Mouse (Mus musculus) heart, adult 18-20 months (tissue): Measurements from ENCODE around the gene Adcy9. TPM values are rescaled to one million over a fixed set of nuclear protein-coding genes. Genes with fewer than 3 reads are reported as not detected.

Experiments
- DNase-seq, 2 experiments: peaks; one replicate each; pipeline ENCODE4 v3.0.0; 2021 to 2022; ENCODE audit warnings: mixed read lengths in 1 of 2
- total RNA-seq, 2 experiments: library from RNA; stranded (reverse); gene quantifications; 2 replicates each; pipeline ENCODE4 v1.2.3; 2021

The Adcy9 gene
- total RNA-seq, 2 experiments from 2014 or later, result 21.8 to 22.3 TPM

DNA sequence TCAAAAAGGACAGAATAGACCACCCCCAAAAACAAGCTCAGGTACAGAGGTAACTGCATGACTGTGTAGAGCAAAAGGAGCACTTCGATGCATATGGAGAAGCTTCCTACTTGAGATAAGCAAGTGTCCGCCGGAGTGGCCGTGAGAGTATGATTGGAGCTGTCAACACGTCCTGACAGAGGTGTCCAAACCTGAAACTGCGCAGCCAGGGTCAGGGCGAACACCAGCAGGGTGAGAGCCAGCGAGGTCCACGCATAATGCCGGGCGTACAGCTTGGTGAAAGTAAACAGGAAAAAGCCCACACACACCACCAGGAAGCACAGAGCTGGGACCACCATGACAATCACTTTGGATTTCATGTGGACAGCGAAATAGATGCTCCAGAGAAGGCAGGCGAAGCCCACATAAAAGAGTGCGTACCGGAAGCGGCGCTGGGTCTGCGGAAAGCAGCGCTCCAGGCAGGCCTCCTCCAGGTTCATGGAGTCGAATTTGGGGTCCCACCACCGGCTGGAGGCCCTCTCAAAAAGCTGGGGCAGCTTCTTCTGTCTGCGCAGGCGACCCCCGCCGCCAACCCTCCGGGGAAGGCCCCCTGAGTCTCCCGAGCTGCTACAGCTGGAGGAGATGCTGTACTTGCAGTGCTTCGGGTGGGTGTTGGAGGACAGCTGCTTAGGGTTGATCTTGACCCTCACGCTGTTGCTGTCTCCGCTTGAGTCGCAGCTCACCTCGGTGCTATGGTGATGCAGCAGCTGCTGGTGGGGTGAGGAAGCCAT lies 1.3 kb downstream of the Adcy9 start:
- peak; percentile 49 to 62 for DNase-seq

DNA sequence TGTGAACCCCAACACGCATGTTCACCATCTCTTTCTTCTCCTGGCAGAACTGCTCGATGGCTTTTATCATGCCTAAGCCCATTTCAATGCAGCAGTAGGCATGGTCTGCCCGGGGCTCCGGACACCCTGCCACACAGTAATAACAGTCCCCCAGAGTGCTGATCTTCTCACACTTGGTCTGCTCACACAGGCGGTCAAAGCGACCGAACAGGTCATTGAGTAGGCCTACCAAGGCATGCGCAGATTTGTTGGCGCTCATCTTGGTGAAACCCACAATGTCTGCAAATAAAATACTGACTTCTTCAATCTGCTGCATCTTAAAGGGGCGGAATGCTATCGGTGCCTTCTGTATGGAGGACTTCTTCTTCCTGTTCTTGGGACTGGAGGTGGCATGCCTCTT lies 2.2 kb downstream of the Adcy9 start:
- DNase-seq, result peak in 1 of 2 experiments; percentile 29

DNA sequence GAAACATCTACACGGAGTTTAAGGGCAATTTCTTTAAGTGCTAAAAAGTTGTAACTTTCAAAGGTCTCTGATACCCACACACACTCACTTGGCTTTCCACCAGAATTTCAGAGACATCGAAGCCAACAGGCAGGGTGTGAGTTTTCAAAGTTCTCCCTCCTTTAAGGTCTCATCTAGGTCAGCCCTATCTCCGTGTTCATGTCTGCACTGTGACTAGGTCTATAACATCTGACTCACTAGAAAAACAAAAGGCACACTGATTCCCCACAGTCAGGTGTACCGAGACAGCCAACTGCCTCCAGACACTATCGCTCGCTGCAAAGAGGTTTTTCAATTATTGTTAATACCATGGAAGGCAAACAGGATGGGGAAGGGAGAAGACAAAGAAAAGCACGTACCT lies 2.8 kb downstream of the Adcy9 start:
- DNase-seq, result no peak

DNA sequence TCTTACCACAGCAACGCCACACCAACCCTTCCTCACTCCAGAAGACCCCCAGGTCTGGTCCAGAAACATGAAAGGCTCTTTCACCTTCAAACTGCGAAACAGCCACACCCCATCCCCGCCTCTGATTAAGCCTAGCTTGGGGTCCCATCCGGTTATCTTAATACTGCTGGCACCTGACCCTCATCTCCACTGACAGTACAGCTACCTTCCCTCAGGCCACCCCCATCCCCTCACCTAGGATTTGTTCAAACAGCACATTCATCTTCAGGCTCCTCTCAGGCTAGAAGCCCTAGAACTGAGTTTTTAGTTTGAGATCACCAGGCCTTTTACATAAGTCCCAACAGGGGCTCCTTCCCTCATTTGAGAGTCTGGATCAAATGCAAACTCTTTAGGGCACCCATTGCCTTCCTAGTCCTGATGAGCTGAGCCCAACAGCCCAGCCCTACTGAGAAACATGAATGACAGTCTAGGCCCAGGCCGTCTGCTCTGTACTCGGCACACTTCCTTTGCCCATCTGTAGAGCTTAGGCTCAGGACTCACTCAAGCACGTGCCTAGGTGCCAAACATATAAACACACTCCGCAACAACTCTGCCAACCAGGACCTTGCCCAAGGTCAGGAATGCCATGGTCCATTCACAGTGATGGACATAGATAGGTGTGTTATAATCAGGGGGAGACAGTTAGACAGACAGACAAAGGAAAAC lies 5.3 kb downstream of the Adcy9 start:
- peak in 1 of 2 experiments; percentile 37 for DNase-seq

DNA sequence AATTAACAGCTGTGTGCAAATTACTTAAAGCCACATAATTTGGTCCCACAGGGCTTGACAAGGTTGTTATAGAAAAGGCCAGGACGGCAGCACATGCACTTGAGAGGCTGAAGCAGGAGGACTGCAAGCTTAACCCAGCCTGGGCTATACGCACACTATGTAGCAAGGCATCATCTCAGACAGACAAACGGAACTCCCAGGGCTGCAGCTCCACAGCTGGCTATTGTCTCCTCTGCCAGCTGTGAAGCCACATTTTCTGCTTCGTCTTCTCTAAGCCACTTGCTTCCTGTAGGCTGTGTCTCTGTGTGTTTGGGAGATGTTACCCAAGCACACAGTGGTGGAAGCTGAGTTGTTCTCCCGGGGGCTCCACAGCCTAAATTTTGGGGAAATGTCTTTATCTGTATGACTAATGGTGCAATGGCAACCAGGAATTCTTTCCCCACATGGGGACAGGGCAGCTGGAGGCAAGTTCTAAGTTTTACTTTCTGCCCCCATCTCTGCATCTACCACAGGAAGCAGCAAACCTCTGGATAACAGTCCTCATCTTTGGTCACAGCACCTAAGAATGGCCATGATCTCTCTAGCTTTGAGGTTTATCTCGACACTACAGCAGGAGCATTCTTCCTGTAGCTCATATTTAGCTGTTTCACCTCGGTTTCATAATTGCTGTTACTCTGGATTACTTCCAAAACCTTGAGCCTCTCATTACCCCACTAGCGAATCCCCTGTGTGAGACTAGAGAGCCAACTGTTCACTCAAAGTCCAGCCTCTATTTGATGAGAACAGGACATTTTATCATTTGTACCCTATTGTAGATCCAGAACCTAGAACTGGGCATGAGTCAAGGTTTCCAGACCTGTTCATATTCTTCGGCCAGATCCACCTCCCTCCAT lies 6.1 kb downstream of the Adcy9 start:
- no peak for DNase-seq

DNA sequence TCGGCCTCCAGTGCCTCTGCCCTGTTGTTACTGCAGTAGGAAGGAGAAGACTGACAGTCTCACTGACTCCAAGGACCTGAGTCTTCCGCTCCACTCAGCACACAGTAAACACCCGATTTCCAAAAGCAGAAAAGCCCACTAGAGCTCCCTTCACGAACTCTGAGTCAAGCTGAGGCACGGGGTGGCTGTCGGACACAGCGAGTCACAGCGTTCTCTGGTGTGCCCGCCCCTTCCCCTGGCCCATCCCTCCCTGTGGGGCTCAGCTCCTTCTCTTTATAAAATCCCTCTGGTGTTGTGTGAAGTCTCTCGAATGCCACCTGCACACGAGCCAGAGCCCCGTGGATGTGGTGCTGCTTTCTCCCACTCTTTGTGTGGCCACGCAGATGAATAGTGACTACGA lies 7.0 kb downstream of the Adcy9 start:
- no peak for DNase-seq

DNA sequence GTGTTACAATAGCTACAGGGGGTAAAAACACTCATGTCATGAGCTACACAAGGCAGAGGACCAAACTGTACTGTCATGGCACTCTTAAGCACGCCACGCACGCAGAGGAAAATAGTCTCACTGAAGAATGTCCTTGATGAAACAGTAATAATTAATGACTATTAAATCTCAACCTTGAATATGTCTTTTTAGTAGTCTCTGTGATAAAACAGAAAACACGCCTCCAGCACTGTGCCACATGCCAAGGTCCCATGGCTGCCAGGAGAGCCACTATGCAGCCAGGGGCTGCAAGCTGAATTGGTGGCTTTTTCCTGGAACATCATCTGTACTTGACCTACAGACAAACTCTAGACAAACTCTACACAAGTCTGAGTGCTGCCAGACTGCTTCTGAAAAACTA lies 8.0 kb downstream of the Adcy9 start:
- no peak for DNase-seq

DNA sequence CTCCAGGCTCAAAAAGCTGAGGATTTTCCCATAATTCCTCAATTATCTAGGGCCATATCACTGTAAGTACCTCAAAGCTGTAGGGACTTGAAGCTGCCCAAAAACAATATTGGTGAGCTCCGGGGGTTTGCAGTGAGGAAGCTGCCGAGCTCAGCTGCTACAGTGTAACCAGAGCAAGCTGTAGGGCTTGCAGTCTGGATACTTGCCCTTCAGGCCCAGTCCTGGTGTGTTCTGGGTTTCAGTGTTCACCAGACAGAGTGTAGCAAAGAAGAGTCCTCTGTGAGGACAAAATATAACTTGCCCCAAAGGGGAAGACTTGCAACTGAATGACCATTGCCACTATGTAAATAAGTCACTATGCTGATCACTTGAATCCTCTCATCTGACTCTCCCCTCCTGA lies 9.0 kb downstream of the Adcy9 start:
- no peak for DNase-seq

DNA sequence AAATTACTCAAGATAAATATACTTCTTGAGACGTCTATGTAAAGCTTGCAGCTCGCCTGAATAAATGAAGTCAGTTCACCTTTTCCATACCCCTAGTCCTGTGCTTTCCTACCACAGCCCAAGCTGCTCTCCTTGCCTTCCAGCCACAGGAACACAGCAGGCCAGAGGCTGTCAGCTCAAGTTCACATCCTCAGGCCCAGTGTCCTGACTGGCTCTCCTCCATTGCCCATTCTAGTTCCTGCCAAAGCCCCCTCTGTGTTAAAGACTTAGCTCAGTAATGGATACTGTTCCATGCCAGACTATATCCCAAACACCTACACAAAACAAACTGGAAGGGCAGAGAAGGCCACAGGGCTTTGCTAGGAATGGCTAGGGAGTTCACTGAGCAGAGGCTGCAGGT lies 12.8 kb downstream of the Adcy9 start:
- DNase-seq, result no peak

DNA sequence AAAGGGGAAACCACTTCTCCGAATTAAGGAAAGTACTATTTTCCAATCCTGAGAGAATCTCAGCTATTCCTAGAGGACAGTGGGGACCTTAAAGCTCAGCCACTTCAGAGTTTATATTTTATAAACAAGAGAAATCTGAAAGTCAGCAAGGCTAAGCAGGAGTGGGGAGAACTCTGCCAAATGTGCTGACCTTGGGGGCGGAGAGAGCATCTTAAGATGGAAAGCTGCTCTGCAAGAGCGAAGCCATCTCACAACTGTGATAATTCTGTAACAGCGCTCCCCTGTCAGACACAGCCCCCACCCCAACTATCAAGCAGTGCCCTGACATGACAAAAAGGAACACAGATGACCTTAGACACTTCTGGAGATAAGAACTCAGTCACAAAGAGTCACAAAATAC lies 13.6 kb downstream of the Adcy9 start:
- no peak for DNase-seq

DNA sequence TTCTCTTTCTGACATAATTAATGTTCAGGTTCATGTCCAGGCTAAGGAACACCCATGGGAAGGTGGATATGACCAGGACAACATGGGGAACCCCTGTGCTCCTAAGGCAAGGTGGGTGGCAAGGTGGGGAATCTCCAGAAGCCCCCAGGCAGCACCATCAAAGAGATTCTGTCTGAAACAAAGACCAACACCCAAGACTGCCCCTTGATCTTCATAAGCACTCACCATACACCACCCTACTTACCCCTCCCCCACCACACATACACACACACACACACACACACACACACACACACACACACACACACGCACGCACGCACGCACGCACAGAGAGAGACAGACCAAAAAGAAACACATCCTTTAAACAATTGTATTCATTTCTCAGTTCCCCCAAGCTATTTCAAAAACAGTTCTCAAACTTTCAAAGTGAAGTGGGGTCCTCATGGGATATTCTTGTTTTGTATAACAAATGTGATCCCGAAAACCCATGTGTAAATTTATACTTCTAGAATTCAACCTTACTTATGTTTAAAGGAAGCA lies 14.2 kb downstream of the Adcy9 start:
- DNase-seq, result no peak

DNA sequence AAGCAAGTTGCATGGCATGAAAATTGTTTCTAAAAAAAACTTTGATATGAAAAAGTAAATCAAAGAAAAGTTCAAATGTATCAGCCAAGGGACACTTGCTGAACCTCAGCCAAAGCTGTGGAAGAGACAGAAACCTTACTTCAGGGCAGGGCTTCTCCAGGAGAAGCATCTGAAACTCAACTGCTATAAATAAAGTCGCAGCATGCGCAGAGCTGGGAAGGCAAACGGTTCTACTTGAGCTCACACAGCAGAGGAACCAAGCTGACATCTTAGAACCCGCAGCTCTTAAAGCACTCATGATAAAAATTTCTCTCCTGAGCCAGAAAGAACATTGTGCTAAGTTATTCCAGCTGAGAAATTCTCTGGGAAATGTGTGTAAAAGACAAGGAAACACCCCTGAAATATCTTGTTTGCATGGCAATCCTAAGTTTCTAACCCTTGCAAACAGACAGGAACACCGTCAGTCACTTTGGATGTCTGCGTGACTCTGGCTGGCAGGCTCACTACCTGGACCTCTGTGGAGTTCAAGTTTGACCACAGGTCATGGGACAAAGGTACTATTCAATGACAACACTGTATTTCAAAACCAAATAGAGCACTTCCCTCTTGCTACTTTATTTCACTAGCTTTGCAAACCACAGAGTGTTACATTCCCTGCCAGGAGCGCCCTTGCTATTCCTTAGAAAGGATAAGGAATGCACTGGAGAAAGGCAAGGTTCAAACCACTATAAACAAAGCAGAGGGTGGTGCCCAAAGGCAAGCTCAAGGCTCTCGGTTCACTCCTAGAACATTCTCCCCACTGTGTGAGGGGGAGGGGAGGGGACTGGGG lies 15.2 kb downstream of the Adcy9 start:
- peak; percentile 37 to 51 for DNase-seq

DNA sequence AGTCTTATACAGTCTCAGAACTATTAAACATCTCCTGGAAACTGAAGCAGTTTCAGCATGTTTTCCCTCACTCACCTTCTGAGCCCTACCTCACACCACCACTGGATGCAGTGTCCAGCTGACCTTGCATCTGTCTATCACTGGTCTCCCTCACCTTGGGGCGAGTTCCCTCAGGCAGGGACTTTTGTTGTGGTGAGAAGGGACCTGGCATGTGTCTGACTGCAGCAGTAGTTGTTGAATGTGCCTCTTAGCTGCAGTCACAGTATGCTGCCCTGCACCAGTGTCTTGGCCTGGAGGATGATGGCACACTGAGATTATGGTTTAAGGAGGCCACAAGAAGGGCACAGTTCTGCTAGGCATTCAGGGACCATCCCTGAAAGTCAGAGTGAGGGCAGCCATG lies 19.2 kb downstream of the Adcy9 start:
- DNase-seq, result no peak

DNA sequence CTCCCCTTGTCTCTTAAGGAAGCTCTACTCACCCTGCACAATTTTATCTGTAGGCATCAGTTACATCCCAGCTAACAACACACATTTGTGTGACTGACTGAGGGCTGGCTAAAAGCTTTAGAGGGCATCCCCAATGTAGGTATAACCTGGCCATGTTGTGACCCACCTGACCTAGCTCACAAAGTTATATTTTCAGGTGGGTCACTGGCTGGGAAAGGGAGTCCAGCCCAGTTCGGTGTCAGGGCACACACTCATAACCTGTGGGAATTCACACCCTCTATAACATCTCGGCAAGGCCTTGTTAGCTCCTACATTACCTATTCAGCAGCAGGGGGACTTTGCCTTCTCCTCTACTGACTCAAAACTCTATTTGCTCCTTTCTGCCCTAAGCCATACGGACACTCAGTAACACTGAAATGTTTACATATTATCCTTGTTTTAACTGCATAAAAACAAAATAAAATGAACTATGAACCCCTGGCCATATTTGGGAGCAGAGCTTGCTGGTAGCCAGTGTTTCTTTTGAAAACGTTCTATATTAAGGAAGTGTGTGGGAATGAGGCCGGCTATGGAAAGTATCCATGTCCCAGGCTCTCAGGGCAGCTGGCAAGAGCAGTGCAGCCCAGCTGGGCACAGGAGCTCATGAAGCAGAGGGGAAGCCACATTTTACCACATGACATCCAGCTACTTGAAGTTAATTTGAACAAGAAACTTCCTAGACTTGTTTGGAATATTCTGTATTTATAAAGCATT lies 20.7 kb downstream of the Adcy9 start:
- peak; percentile 64 to 77 for DNase-seq

DNA sequence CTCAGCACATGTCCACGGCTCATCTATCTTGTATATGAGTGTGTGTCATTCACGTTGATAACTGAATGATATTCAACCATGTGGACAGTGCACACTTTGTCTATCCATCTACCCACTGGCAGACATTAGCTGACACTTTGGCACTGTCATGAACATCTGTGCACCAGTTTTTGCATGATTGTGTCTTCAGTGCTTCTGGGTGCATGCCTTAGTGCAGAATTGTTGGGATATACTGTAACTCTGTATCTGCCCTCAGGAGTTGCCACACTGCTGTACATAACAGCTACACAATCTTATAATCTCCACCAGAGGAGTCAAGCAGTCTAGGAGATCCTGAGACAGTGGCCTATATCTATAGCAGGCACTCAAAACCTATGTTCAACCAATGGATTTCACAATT lies 21.5 kb downstream of the Adcy9 start:
- DNase-seq, result no peak

DNA sequence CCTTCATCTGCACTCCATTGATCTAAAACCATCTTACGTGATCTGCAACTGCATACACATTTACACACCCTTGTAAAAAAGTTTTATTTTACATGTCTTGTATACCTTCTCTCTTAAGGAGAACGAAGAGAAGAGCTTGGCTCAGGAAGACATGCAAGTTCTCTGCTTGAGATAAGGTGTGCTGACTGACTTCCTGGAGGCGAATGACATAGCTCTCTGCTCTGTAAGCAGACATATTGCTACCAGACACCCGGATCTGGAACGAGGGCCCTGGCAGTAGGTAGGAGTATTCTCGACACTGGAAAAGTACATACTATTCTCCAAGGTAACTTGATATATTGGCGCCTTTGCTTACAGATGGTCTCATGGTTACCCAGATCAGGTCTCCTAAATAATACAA lies 22.7 kb downstream of the Adcy9 start:
- no peak for DNase-seq

DNA sequence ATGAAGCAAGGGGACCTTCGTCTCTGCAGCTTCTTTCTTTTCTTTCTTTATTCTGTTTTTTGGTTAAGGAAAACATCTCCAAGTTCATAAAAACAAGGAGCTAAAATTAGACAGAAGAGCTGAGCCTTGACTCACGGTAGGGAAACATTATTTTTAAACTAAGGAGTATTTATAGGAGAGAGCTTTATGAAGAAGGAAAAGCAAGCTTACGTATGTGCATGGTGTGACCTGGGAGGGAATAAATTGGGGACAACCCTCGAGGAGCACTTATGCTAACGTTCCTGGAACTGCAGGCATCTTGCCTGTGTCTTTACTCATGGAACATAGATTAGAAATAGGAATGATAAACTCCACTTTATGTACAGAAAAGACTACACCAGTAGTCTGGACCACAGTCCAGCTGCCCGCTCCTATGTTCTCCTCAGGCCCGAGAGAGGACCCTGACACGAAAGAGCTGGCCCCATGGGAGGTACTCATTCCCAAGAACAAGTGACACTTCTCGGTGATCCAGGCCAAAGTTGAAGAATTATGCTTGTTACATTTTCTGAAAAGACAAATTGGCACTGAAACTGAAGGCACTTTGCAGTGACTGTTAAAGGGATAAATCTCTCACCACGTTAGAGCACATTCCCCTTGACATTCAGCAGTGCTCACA lies 24.5 kb downstream of the Adcy9 start:
- no peak for DNase-seq

DNA sequence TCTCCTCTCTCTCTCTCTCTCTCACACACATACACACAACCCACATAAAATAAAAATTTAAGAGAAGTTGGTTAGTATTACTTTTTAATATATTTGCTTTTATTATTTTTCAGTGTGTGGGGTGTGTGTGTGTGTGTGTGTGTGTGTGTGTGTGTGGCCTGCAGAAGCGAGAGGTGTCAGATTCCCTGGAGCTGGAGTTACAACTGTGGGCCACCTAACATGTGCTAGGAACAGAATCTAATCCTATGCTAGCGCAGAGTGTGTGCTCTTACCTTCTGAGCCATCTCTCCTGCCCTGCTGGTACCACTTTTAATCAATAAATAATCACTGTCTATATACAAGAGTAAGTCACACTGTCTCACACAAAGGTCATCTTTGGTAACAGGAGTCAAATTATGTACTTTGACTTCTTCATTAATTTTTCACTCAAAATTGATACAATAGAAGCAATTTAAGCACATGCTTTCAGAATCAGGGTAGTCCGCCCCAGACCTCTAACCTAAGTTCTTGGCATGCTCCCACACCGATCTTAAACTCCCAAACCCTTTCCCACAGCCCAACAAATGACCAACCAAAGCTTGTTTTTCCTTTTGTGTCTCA lies 25.2 kb downstream of the Adcy9 start:
- DNase-seq, result no peak

DNA sequence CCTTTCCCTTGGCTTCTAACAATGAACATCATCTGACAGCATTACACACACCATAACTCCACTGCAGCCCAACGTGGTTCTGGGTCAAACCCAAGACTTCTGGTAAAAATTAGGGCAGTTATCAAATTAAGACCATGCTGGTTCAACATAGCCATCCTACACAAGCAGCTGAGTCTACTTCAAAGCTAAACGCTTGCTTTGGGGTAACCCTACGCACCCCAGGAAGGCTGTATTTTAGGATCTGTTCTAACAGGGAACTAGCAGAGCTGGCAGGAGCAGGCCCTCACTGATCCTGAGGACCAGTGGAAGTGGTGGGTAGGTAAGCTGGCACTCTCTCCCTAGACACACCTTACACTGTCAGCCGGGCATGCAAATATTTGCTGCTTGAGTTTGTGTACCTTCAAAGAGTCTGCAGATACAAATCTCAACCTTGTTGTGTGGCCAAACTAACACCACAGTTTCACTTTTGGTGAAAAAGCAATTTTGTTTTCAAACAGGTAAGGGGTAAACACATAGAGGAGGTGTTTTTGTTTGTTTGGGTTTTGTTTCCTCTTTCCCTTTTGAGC lies 36.7 kb downstream of the Adcy9 start:
- peak in 1 of 2 experiments; percentile 26 for DNase-seq

DNA sequence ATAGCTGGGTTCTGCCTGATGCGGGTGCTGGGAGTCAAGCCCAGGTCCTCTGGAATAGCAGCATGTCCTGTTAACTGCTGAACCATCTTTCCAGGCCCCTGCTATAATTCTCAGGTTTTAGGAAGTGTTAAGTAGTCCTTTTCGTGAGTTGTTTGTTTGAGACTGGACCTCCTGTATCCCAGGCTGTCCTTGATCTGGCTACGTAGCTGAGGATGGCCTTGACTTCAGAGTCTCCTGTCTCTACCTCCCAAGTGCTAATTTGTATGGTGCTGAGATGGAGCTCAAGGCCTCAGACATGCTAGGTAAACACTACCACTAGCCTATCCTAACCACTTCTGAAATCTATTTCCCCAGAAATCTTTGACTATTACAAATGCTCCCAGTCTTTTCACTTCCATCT lies 37.9 kb downstream of the Adcy9 start:
- no peak for DNase-seq
